Mouse (Mus musculus) myocyte (in vitro differentiated cells): ENCODE data around the gene Schip1. TPM values are rescaled to one million over a fixed set of nuclear protein-coding genes. Genes with fewer than 3 reads are reported as not detected.

Source experiments
- H3K27me3 ChIP-seq: one replicate; pipeline ENCODE4 v1.6.1; 2011; ENCODE audit not compliant: control insufficient read depth, insufficient read depth, insufficient read length
- H3K36me3 ChIP-seq: one replicate; pipeline ENCODE4 v1.6.1; 2011; ENCODE audit not compliant: control insufficient read depth, insufficient read depth
- H3K4me2 ChIP-seq: one replicate; pipeline ENCODE4 v1.6.1; 2011; ENCODE audit warnings: low read depth, control low read depth
- H3K4me3 ChIP-seq: one replicate; pipeline ENCODE4 v1.5.1; 2011; ENCODE audit warnings: mild to moderate bottlenecking, control low read depth, moderate library complexity
- H3K79me2 ChIP-seq: one replicate; pipeline ENCODE4 v1.6.1; 2011; ENCODE audit not compliant: control insufficient read depth, insufficient read depth
- H3ac ChIP-seq: one replicate; pipeline ENCODE4 v1.6.1; 2011; ENCODE audit not compliant: control insufficient read depth, insufficient read length
- CEBPB ChIP-seq: IDR thresholded peaks from 2 replicates; pipeline ENCODE4 v1.6.1; 2011; ENCODE audit warnings: mild to moderate bottlenecking, moderate library complexity; ENCODE audit not compliant: poor library complexity, insufficient read depth, severe bottlenecking
- E2F4 ChIP-seq: IDR thresholded peaks from one replicate; pipeline ENCODE4 v1.6.1; 2011; ENCODE audit warnings: mild to moderate bottlenecking, control low read depth, moderate library complexity; ENCODE audit not compliant: insufficient read depth
- MAX ChIP-seq: IDR thresholded peaks from one replicate; pipeline ENCODE4 v1.6.1; 2011; ENCODE audit warnings: low read depth, mild to moderate bottlenecking, control low read depth
- MYOD1 ChIP-seq, 3 experiments: IDR thresholded peaks; one replicate each; pipeline ENCODE4 v1.6.1; 2011; ENCODE audit warnings: control low read depth in 2 of 3, low read depth in 2 of 3, mild to moderate bottlenecking in 2 of 3, moderate library complexity in 1 of 3; ENCODE audit not compliant: insufficient read length in 2 of 3, control insufficient read depth in 1 of 3
- MYOG ChIP-seq, 3 experiments: IDR thresholded peaks; one replicate each; pipeline ENCODE4 v1.6.1; 2011; ENCODE audit warnings: control low read depth in 2 of 3, low read depth in 2 of 3, mild to moderate bottlenecking in 2 of 3; ENCODE audit not compliant: insufficient read length in 2 of 3, control insufficient read depth in 1 of 3, insufficient read depth in 1 of 3
- POLR2A ChIP-seq: IDR thresholded peaks from one replicate; pipeline ENCODE4 v1.6.1; 2011; ENCODE audit warnings: low read depth, mild to moderate bottlenecking, control low read depth, moderate library complexity; ENCODE audit not compliant: insufficient read length
- POLR2AphosphoS2 ChIP-seq: IDR thresholded peaks from one replicate; pipeline ENCODE4 v1.6.1; 2011; ENCODE audit warnings: low read depth, control low read depth; ENCODE audit not compliant: insufficient read length
- REST ChIP-seq: IDR thresholded peaks from one replicate; pipeline ENCODE4 v1.6.1; 2011; ENCODE audit warnings: mild to moderate bottlenecking, control low read depth, moderate library complexity; ENCODE audit not compliant: insufficient read depth, insufficient read length
- SRF ChIP-seq: IDR thresholded peaks from one replicate; pipeline ENCODE4 v1.6.1; 2011; ENCODE audit warnings: low read depth; ENCODE audit not compliant: control insufficient read depth, insufficient read length
- TCF12 ChIP-seq: IDR thresholded peaks from one replicate; pipeline ENCODE4 v1.6.1; 2011; ENCODE audit warnings: mild to moderate bottlenecking, control low read depth; ENCODE audit not compliant: poor library complexity, insufficient read depth, severe bottlenecking
- TCF3 ChIP-seq: IDR thresholded peaks from one replicate; pipeline ENCODE4 v1.6.1; 2011; ENCODE audit warnings: low read depth, control low read depth; ENCODE audit not compliant: insufficient read length
- USF1 ChIP-seq: IDR thresholded peaks from one replicate; pipeline ENCODE4 v1.6.1; 2011; ENCODE audit warnings: low read depth, mild to moderate bottlenecking, control low read depth, moderate library complexity
- polyA plus RNA-seq: library from polyadenylated mRNA; unstranded; fragments of >200 nt; fragmentation: generic; extraction: Trizol; gene quantifications from one replicate; pipeline ENCODE4 v1.2.1, GENCODE M21; 2012; ENCODE audit warnings: missing spikeins

Schip1 gene
- polyA plus RNA-seq, 1 experiment: 23.3 TPM

DNA sequence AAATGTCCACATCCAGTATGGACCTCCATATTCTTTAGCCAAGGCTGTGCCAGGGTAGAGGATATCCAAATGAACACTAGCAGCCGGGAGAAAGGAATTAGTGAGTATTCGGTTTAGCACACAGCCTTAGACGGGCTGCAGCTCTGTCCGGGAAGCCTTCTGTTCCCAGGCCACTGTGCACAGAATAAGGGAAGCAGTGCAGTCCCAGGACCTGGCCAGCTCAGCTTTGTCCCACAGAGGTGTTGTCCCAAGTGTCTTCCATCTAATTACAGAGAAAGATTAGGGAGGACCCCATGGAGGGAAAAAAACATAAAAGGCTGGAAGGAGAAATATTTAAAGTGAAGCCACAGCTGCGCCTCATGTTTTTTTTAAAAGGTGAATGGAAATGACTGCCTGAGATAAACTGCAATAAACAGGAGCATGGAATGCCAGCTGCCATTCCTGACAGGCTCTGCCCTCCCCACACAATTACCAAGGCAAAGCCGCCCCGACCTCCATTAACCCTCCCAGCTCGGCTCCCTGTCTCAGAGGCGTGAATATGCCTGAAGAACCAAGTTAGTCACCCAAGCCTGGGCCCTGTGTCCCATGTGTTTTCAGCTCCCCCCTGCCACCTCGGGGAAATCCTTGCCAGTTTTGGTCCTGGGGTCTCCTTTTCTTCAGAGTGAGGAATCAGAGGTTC, 523.1 kb downstream of the Schip1 start:
- Histone ChIP-seq H3K4me2 (peak overlapping the region; percentile 85), H3K27me3 (no peaks in the 10 kb centered on the region), H3K4me3 (no peak overlapping the region), H3ac (no peak overlapping the region), H3K79me2 (peaks cover 35% of the 10 kb centered on the region), H3K36me3 (no peaks in the 10 kb centered on the region)
- no peak for TF ChIP-seq POLR2AphosphoS2
- TF ChIP-seq MAX: no peak
- peak; percentile 8 for TF ChIP-seq TCF3
- peak; percentile 7 to 87 (median 36) for TF ChIP-seq MYOG (IDR thresholded peaks at IDR 0.05; ENCODE audit: control insufficient read depth in 1 of 3, insufficient read depth in 1 of 3, insufficient read length in 2 of 3, low read depth in 2 of 3)
- no peak for TF ChIP-seq E2F4
- peak; percentile 26 for TF ChIP-seq TCF12
- no peak for TF ChIP-seq POLR2A
- TF ChIP-seq MYOD1 (IDR thresholded peaks at IDR 0.05; ENCODE audit: control insufficient read depth in 1 of 3, insufficient read length in 2 of 3, low read depth in 2 of 3): peak in 2 of 3 experiments; percentile 35 to 86
- no peak for TF ChIP-seq USF1

DNA sequence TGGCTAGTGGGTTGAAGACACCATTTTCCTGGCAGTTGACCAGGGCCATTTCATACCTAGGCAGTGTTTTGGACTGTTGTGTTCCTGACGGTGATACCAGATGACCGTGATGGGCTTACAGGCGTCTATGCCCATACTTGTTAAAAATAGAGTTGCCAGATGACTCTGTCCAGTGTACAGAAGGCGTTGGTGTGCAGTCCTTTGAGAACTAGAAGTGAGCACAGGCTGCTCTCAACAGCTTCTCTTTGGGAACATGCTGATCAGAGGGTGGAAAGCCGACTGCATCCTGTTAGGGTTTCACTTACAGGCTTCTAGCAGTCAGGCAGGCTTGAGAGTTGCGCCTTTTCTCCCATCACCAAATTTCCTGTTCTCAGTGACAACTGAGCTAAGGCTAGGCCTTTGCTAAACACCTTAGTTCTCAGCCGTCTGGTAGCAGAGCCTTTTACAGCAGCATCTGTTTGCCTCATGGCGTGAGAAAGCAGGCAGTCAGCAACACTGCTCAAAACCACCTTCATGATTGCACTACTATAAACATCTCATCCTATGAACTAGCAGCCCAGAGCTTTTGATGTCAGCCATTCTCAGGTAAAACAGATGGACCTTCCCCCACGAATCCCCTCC, 524.7 kb downstream of the Schip1 start:
- no peaks in the 10 kb centered on the region for H3K27me3 ChIP-seq
- no peak overlapping the region for H3ac ChIP-seq
- TF ChIP-seq MYOD1 (IDR thresholded peaks at IDR 0.05; ENCODE audit: control insufficient read depth in 1 of 3, insufficient read length in 2 of 3, low read depth in 2 of 3) (no peak), MAX (no peak), MYOG (IDR thresholded peaks at IDR 0.05; ENCODE audit: control insufficient read depth in 1 of 3, insufficient read depth in 1 of 3, insufficient read length in 2 of 3, low read depth in 2 of 3) (no peak), CEBPB (no peak), TCF3 (no peak), SRF (no peak)
- H3K79me2 ChIP-seq: peaks cover 35% of the 10 kb centered on the region
- peak overlapping the region; percentile 22 for H3K4me2 ChIP-seq
- no peak overlapping the region for H3K4me3 ChIP-seq
- H3K36me3 ChIP-seq: no peaks in the 10 kb centered on the region

DNA sequence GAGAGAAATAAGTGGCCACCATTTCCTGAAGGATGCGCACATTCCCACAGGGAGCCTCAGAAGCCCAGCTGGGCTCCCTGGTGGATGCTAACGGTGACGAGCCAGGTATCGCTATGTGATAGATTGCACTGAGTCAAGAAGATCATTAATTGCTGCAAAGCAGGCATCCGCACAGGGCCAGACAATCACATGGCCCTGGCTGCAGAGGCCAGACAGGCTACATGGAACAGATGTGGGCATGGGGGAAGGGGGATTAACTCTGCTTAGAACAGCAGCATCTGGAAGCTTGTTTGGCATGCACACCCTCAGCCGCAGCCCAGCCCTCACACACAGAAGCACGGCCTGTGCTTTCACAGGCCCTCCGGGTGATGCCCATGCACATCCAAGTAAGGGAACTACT, 525.8 kb downstream of the Schip1 start:
- peaks cover 30% of the 10 kb centered on the region for H3K79me2 ChIP-seq
- H3K4me2 ChIP-seq: no peak overlapping the region
- H3K4me3 ChIP-seq: no peak overlapping the region
- H3K36me3 ChIP-seq: no peaks in the 10 kb centered on the region
- H3ac ChIP-seq: no peak overlapping the region
- H3K27me3 ChIP-seq: no peaks in the 10 kb centered on the region
- TF ChIP-seq MAX (no peak), TCF3 (no peak), E2F4 (no peak), MYOD1 (IDR thresholded peaks at IDR 0.05; ENCODE audit: control insufficient read depth in 1 of 3, insufficient read length in 2 of 3, low read depth in 2 of 3) (peak in 1 of 3 experiments; percentile 18), MYOG (IDR thresholded peaks at IDR 0.05; ENCODE audit: control insufficient read depth in 1 of 3, insufficient read depth in 1 of 3, insufficient read length in 2 of 3, low read depth in 2 of 3) (peak in 1 of 3 experiments; percentile 11)

DNA sequence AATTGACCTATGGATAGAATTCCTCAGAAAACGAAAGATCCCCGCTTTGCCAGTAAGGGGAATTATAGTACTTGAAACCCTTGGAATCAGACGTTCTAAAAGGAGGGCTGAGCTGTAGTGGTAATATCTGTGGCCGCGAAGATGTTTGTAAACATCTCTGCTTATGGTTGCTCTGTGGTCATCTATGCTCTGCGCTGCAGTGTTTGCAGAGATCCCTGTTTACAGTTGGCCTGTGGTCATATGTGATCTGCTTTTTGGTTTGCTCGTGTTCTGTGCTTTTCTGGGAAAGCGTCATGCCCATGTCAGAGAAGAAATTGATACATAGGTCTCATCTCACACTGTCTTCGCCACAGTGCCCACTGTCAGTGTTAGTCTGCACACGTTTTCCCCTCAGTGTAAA, 528.0 kb downstream of the Schip1 start:
- peaks cover 31% of the 10 kb centered on the region for H3K79me2 ChIP-seq
- H3K4me3 ChIP-seq: no peak overlapping the region
- H3K4me2 ChIP-seq: no peak overlapping the region
- no peaks in the 10 kb centered on the region for H3K36me3 ChIP-seq
- H3K27me3 ChIP-seq: no peaks in the 10 kb centered on the region
- H3ac ChIP-seq: no peak overlapping the region
- TF ChIP-seq POLR2AphosphoS2 (no peak), E2F4 (no peak)

DNA sequence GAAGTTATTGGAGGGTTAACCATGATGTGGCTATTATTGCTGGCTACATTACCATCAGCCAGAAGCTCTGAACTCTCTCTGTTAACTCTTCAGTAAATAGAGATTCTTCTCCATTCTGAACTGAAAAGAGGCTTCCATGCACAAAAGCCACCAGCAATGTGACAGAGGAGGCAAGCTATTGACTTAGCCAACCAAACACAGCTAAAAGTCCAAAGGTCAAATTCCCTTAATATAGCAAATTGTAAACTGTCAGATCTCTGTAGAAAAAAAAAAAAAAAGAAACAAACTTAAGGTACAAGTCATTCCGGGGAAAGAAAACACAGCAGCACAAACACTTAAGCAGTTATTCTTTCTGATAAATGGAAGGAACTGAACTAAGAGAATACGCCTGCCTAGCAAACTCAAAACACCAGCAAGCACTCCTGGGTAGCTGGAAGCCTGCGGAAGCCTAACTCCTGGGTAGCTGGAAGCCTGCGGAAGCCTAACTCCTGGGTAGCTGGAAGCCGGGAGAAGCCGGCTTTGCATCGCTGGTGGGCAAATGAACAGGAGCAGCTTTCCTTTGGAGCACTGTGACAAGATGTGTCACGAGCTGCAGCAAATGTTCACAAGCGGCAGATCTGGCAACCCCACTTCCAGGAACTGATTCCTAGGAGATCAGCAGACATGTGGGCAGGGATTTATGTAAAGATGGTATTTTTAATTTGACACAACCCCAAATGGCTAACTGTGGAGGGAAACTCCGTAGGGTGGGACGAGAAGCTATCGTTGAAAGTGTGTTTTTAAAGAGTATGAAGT, 528.7 kb downstream of the Schip1 start:
- Histone ChIP-seq H3K4me3 (no peak overlapping the region), H3K36me3 (no peaks in the 10 kb centered on the region), H3K4me2 (no peak overlapping the region), H3K79me2 (peaks cover 36% of the 10 kb centered on the region), H3K27me3 (no peaks in the 10 kb centered on the region), H3ac (no peak overlapping the region)
- TF ChIP-seq MAX (no peak), E2F4 (no peak), POLR2A (no peak), REST (no peak), TCF3 (no peak), CEBPB (no peak), MYOD1 (IDR thresholded peaks at IDR 0.05; ENCODE audit: control insufficient read depth in 1 of 3, insufficient read length in 2 of 3, low read depth in 2 of 3) (no peak), MYOG (IDR thresholded peaks at IDR 0.05; ENCODE audit: control insufficient read depth in 1 of 3, insufficient read depth in 1 of 3, insufficient read length in 2 of 3, low read depth in 2 of 3) (no peak), SRF (no peak)
